Mouse (Mus musculus) cerebellum, adult 2 months (tissue): ENCODE results near the gene Gm10720.
"Not testable (repeated sequence)": the region's sequence is repeated elsewhere in the genome, so short reads cannot be mapped to it uniquely, and the experiment has no call there.

Source experiments
- CTCF ChIP-seq: fragments of 200-500 bp; IDR thresholded peaks from 2 replicates; pipeline ENCODE4 v1.5.1; 2011; ENCODE audit warnings: low read depth, mild to moderate bottlenecking, control low read depth, low read length, moderate library complexity, borderline replicate concordance; ENCODE audit not compliant: insufficient read depth
- POLR2A ChIP-seq: fragments of 200-500 bp; IDR thresholded peaks from 2 replicates; pipeline ENCODE4 v1.6.1; 2011; ENCODE audit warnings: low read length, control low read depth, borderline replicate concordance; ENCODE audit not compliant: insufficient read depth

DNA sequence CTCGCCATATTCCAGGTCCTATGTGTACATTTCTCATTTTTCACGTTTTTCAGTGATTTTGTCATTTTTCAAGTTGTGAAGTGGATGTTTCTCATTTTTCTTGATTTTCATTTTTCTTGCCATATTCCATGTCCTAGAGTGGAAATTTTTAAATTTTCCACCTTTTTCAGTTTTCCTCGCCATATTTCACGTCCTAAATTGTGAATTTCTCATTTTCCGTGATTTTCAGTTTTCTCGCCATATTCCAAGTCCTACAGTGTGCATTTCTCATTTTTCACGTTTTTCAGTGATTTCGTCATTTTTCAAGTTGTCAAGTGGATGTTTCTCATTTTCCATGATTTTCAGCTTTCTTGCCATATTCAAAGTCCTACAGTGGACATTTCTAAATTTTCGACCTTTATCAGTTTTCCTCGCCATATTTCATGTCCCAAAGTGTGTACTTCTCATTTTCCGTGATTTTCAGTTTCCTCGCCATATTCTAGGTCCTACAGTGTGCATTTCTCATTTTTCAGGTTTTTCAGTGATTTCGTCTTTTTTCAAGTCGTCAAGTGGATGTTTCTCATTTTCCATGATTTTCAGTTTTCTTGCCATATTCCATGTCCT is 12.6 kb upstream of the Gm10720 start, which contains the start of gene Gm11168:
- TF ChIP-seq POLR2A, CTCF: not testable (repeated sequence)
